Mouse (Mus musculus): ENCODE data around the gene Kcnj13.

Gene Kcnj13

DNA sequence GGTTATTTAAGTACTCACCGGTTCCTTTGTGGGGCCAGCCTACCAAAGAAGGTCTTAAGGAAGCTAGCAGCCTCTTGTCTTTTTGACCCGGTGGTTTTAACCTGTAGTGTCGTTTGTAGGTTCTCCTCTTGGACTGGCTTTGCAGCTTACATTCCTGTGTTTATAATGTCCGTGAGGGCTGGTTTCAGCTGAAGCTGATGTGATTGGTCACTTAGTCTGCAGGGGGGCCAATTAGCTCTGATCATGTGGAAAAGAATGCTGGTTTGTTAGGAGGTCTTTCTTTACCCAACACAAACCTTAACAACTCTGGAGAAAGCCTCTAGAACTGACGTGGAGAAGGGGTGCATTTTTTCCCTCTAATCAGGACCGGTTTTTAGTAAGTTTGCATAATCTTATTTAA lies at the start of gene Kcnj13:
Gene Kcnj13, minus strand, starts transcription at position 136 of the 400 bp plus-strand sequence.
- no peak for DNase-seq (ENCODE audit: low read depth, low spot score)

DNA sequence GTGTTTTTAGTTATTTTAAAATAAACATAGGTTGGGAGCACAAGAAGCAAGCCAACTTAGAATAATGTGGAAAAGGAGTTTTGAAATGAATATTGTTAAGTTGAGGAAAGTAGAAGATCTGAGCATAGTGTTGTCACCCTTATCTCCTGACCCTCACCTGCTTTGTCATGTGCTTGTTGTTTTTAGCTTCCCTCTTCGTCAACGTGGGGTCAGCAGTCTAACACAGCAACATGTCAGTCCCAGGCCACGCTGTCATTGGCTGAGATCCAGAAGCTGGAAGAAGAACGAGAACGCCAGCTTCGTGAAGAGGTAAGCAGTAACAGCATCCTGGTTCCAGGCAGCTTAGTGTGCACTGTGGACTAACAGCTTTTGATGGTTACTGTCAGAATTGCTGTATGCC lies 42.1 kb upstream of the Kcnj13 start:
- DNase-seq (ENCODE audit: low read depth, low spot score): no peak

DNA sequence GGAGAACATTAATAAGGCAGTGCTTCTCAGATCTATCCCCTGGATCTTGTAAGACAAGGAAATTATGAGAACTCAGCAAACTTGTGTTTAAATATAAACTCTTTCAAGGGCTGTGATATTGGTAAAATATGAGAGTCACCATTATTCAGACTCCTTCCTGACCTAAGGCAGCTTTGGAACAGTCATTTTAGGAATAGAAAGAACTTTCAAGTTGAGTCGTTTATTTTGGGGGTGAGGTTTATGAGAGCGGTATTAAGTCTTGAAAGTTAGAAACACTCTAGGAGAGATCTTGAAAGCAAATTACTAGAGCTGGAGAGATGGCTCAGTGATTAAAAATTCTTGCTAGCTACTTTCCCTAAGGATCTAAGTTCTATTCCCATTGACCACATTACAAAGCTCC lies 40.6 kb upstream of the Kcnj13 start:
- no peak for DNase-seq (ENCODE audit: low read depth, low spot score)

DNA sequence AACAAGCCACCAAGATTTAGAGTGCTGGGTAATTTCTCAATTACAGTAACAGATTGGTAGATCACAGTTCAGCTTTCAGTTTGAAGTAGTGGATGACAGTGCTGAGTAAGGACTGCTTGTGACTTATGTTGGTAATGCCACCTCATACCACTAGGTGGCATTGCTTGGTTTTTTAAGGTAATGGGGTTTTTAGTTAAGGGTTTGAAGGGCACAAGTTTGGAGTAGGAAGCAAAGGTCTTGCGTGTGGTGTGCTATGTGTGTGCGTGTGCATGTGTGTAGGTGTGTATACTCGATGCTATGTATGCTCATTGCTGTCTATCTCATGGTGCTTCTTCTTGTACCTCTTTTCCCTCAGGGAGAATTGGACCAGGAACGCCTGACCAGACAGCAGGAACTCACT lies 24.2 kb upstream of the Kcnj13 start:
- DNase-seq (ENCODE audit: low read depth, low spot score): peak; percentile 82

DNA sequence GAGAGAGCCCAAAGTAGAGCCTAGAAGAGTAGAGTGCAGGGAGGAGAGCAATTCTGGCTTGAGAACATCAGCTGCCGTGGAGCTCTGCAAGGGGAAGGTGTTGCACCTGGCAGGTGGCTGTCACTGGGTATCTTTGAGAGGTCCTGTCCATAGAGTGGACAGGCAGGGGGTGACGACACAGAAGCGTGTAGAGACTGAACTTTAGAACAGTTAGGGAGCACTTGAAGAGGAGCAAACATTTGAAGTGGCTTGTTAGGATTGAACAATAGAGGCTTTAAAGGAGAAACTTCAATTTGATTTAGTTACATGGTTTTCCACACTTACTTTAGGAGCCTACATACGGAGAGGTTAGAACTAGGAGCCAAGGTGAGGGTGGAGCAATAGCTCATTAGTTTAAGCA lies 14.9 kb upstream of the Kcnj13 start:
- DNase-seq (ENCODE audit: low read depth, low spot score): no peak

DNA sequence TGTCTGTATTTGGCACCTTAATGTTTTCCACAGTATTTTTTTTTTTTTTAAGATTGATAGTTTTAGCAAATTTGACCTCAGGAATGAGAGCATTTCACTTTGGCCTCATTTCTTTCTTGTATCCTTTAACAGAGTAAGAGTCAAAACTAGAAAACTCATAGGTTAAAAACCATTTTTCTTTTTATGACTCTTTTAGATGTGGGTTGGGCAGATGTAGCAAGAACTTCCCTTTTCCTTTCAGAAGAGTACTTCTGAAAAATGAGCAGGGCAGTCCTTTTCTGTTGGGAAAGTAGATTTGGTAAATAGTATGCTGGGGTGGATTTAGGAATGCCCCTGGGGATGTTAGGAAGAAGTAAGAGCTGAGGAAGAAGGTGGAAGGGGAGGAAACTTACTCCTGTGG lies 11.5 kb upstream of the Kcnj13 start:
- DNase-seq (ENCODE audit: low read depth, low spot score): no peak

DNA sequence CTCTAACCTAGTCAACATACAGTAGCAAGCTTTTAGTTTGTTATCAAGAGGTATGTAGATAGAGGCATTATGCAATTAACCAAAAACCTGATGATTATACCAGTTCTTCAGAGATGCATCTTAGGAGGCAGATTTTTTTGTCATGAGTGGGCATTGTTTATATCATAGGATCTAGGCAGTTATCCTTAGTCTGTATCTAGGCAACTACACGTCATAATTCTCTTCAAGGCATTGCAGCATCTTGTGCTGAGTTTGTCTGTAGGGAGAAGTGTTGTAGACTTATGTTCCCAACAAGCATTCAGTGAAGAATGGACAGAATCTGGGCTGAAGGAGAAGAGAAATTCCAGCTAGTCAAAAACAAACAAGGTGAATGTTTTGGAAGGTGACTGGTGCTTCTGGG lies 10.2 kb upstream of the Kcnj13 start:
- no peak for DNase-seq (ENCODE audit: low read depth, low spot score)

DNA sequence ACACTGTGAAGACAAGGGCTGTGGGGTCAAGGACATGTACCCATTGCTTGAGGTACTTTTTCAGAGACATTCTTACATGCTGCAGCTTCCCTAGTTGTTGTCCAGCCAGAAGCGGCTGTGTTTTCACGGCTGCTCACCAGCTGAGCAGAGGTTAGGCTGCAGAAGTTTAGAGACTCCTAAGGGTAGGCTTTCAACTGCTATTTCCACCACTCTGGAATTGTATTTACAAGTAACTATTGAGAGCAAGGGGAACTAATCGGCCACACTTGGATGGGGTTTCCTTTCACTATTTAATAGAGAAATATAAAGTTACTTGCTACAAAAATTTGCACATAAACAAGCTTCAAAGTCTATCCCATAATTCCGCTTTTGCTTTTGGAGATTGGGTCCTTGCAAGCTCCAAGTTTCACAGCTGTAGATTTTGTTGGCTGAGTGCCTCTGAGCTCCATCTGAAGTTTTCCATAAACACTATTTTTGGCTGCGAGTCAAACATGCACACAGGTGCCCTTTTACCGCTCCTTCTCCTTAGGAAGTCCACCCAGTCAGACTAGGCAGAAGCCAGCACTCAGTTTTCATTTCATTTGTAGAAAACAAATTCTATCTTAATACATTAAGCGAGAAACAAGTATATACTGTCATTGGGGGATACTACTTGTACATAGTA lies 2.5 kb upstream of the Kcnj13 start:
- DNase-seq (ENCODE audit: low read depth, low spot score): no peak

DNA sequence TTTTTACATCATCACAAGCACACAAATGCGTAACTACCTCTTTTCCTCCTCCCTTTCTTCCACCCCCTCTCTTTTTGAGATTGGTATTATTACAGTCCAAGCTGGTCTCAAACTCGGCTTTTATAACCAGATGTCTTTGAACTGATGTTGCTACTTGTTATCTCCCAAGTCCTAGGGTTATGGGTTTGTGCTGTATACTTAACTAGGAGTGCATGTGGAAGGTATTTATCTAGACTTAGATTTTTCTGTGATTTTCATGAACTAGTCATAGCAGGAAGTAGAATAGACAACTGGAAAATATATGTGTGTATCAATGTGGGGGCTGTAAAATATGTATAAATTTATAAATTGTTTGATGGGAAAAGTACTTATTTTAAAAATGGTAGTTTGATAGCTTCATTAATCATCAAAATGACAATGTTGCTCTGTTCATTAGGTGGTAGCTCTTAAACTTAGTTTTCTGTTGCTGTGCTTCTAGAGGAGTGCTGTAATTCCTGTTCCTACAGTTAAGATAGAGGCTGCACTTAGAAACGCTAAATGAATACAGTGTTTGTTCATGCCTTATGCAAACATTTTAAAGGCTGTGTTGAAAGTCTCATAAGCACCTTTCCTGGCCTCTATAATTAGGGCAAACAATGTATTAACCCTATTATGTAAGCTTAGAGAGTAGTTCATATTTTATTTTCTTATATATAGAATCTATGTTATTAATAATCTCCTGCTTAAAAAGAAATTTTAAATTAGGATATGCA lies 909 bp downstream of the Kcnj13 start:
- DNase-seq (ENCODE audit: low read depth, low spot score): no peak

DNA sequence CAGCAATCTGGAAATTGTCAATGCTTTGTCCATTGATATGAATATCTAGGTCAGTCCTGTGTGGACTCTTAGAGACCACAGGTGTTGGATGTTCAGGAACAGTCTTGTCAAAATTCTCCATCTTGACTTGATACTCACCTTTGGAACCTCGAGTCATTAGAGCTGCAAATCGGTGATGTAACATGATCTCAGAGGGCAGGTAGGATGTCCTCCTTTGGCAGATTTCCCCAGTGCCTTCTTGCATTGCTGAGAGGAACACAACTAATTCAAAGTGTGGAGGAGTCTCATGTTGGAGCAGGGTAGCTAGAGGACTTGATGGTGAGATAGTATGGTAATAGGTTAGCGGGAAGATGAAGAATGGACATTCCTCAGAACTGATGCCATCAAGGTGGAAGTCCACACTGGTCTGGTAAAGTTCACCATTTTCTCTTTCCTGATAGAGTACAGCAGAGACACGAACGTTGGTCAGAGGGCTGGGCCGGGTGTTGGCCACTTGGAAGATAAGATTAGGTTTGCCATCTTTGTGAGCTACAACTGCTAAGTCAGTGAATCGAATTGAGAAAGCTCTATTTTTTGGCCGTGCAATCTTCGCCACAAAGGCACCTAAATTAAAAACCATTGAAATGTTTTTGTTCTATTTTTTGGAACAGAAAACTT lies 8.0 kb downstream of the Kcnj13 start:
- no peak for DNase-seq (ENCODE audit: low read depth, low spot score)

DNA sequence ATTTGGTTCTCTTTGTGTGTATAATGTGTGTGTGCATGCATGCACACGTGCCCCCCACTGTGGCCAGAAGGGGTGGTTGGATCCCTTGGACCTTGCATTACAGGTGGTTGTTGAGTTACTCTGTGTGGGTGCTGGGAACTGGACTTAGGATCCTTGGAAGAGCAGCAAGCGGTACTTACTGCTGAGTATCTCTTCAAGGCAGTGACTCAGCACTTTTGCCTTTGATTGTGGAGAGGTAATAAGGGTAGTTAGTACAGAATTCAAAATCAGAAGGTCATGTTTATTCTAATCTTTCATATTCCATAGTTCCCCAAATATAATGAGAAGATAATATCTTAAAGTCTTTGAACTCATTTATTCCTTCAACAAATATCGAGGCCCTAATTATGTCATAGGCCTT lies 13.4 kb downstream of the Kcnj13 start:
- DNase-seq (ENCODE audit: low read depth, low spot score): no peak

DNA sequence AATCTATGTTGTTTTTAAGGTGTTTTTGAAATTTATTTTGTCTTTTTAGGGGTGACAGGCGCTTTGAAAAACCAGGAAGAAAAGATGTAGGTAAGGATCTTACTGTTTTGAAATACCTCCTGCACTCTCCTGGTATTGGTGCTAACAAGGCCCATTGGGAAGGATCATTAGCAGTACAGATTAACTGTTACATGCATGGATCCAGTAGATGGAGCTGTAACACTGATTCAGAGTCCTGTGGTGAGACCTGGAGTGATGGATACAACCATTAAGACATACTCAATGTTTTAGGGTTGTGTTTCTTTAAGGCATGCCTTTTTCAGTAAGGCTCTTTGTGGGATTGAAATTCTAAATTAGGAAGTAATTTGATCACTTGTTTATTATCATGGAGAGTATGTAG lies 14.6 kb downstream of the Kcnj13 start:
- peak; percentile 24 for DNase-seq (ENCODE audit: low read depth, low spot score)

DNA sequence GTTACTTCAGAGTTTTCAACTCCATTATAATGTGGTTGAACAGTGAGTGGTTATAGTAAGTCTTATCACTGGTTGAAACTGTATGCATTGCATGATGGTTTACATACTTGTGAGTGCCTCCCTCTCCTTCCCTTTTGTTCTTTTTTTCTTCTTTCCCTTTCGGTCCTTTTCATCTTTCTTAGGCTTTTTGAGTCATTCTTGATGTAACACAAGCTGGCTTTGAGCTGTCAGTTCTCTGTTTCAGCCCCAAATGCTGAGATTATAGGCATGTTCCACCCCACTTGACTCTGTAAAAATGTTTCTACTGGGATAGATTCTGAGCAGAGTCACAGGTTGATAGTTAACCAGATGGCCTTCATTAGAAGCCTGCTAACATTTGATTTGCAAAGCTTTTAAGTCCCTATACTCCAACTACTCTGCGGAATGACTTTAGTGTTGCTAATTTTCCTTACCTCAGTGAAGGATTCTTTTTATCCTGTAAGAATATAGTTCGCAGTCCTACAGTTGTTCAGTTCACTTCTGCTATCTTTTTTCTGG lies 16.4 kb downstream of the Kcnj13 start:
- DNase-seq (ENCODE audit: low read depth, low spot score): no peak

DNA sequence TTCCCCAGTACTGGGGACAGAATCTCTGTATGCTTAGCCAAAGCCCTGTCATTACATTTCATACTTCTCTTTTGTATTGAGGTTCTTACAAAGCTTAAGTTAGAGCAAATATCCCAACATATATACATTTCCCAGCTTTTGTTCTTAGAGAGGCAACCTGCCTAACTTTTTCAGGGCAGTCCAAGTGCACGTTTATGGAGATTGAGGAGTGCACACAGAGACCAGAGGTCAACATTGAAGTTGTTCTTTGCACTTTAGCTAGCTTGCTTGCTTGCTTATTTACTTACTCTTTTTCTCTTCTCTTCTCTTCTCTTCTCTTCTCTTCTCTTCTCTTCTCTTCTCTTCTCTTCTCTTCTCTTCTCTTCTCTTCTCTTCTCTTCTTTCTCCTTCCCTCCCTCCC lies 34.3 kb downstream of the Kcnj13 start:
- no peak for DNase-seq (ENCODE audit: low read depth, low spot score)

DNA sequence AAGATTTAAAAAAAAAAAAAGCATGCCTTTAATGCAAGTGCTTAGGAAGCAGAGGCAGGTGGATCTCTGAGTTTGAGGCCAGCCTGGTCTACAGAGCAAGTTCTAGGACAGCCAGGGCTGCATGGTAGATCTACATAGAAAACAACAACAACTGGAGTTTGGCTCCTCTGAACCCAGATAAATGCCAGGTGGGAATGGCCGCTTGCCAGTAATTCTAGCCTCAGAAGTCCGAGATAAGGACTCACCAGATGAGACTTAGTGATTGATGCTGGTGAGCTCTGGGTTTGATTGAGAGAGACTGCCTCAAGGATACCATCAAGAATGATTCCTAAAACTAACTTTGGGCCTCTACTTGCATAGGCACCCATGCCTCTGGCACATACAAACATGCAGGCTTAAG lies 44.0 kb downstream of the Kcnj13 start:
- DNase-seq (ENCODE audit: low read depth, low spot score): no peak
